In genomic region chr8:118443361-118443760, GRCm38 (mm10) we compare ENCODE assay signal across 11 mouse cellular contexts.
A peak's percentile ranks its signal among the peaks of the same experiment; 100 is the strongest.
DNase-seq lines count a peak whose midpoint lies in the region; ATAC-seq and TF ChIP-seq lines count a peak whose summit lies in the region.
"Had no signal": no experiment of that assay in that cellular context is flagged by ENCODE, and none has a peak within 500 bp of the region (broad histone marks: within the 10 kb centered on the region; RNA-seq: fewer than 3 reads in every experiment).

No protein-coding gene starts in this region.

- peak; percentile 9 for DNase-seq in cerebellum, adult 8-10 months
- peak; percentile 33 for DNase-seq in kidney, postnatal 0 days (ENCODE audit: low spot score)
- no peak for DNase-seq in kidney, adult 11 months
- peak; percentile 35 for DNase-seq in ES-CJ7 (ENCODE audit: low read depth, low spot score)
- DNase-seq in heart, postnatal 4 days: peak; percentile 59
- DNase-seq in thymus, adult 2 months: no peak
- no peak for DNase-seq in liver

- H3K4me2 ChIP-seq in kidney, postnatal 0 days (ENCODE audit: low read length): no peak overlapping the region
- H3K4me2 ChIP-seq: neural tube, embryonic 13.5 days had no signal

- H3K9me3 ChIP-seq in kidney, postnatal 0 days (replicated peaks; ENCODE audit: low read length): no peaks in the 10 kb centered on the region
- H3K9me3 ChIP-seq: neural tube, embryonic 13.5 days had no signal

- no peaks in the 10 kb centered on the region for H3K36me3 ChIP-seq in kidney, postnatal 0 days (ENCODE audit: insufficient read depth, low read length)
- H3K36me3 ChIP-seq in thymus, adult 2 months (ENCODE audit: control insufficient read depth, insufficient read depth, low read length): no peaks in the 10 kb centered on the region
- H3K36me3 ChIP-seq: neural tube, embryonic 13.5 days had no signal

- H3K27me3 ChIP-seq in kidney, postnatal 0 days (ENCODE audit: insufficient read depth, low read length): no peaks in the 10 kb centered on the region
- no peaks in the 10 kb centered on the region for H3K27me3 ChIP-seq in thymus, adult 2 months (ENCODE audit: control insufficient read depth, insufficient read depth, low read length)
- H3K27me3 ChIP-seq: neural tube, embryonic 13.5 days had no signal

- whole genome bisulfite sequencing in kidney, postnatal 0 days: 63% methylated on average over 3 of the region's 3 CpGs
- WGBS in thymus, adult 2 months: 54% methylated on average over 3 of the region's 3 CpGs

- H3K9ac ChIP-seq in kidney, postnatal 0 days (ENCODE audit: low read depth, low read length): no peak overlapping the region
- H3K9ac ChIP-seq: liver, embryonic 14.5 days; neural tube, embryonic 13.5 days had no signal

- TF ChIP-seq CTCF in kidney, postnatal 0 days (IDR thresholded peaks at IDR 0.05; ENCODE audit: low read depth): peak; percentile 75
- no peak for TF ChIP-seq CTCF in thymus, adult 2 months (IDR thresholded peaks at IDR 0.05; ENCODE audit: borderline replicate concordance, control insufficient read depth, extremely low read depth, insufficient read depth, low read length, poor library complexity)

- no peaks in the 10 kb centered on the region for H3K4me1 ChIP-seq in kidney, postnatal 0 days (replicated peaks; ENCODE audit: insufficient read depth, low read length)
- H3K4me1 ChIP-seq in thymus, adult 2 months (replicated peaks; ENCODE audit: control insufficient read depth, insufficient read depth, low read length): no peaks in the 10 kb centered on the region

- no peak for ATAC-seq in cerebellum, adult (ENCODE audit: insufficient number of reproducible peaks, low FRiP score, low TSS enrichment)
- ATAC-seq in kidney, postnatal 0 days (replicated peaks; ENCODE audit: low FRiP score, low read depth): no peak
- ATAC-seq: forebrain, embryonic 16.5 days had no signal

- H3K27ac ChIP-seq in kidney, postnatal 0 days: no peak overlapping the region
- H3K27ac ChIP-seq in thymus, adult 2 months (ENCODE audit: control insufficient read depth, insufficient read depth, low read length): no peak overlapping the region
- H3K27ac ChIP-seq: liver, embryonic 14.5 days; neural tube, embryonic 13.5 days had no signal

- no peak overlapping the region for H3K4me3 ChIP-seq in kidney, postnatal 0 days (replicated peaks; ENCODE audit: low read depth, low read length)
- H3K4me3 ChIP-seq in thymus, adult 2 months (ENCODE audit: control insufficient read depth, insufficient read depth, low read length): no peak overlapping the region
- H3K4me3 ChIP-seq: neural tube, embryonic 13.5 days had no signal

- no peak for TF ChIP-seq POLR2A in thymus, adult 2 months (IDR thresholded peaks at IDR 0.05; ENCODE audit: control insufficient read depth, extremely low read depth, insufficient read depth, low read length, poor library complexity)

Comparison
In these comparisons a context has a peak if more than half of its experiments do, and no peak if none do; other contexts are left out.
1. DNase-seq: peak in cerebellum, adult 8-10 months (single experiment), kidney, postnatal 0 days (single experiment), ES-CJ7 (single experiment) and heart, postnatal 4 days (single experiment); none in kidney, adult 11 months (single experiment), thymus, adult 2 months (single experiment) and liver (single experiment).